Mouse (Mus musculus): ENCODE measurements at regions not wholly inside any gene's neighbourhood (a gene's known extent, or its start where the extent isn't known, plus 50 kb on each side); places are given as distances from the start of the nearest gene placed in this dataset.
A peak's percentile ranks its signal among the peaks of the same experiment; 100 is the strongest.

DNA sequence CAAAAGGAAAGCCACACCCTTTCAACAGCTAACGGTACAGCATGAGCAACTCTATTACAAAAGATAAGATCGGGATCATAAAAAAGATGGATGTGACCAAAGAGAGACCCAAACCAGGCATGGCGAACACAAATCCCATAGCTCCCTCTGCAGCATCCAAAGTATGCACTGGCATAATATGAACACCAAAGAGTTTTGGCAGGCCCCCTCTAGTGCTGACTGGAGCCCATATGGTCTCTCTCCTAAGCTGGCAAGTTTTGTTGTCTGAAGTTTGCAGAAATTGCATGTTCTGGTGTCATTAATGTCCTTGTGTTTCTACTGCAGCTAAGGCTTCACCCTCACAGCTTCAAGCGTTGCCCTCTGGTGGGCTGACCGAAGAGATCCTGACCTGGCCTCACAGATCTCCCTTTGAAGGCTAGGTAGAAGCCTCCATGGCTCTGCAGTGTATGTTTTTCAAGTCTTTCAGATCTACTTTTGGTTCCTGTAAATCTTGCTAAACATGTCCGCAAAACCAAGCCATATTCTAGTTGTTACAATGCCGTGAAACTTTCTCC, 75.7 kb upstream of the Bcl2l14 start:
- WGBS, result 94% methylated on average over 7 of the region's 7 CpGs
- Histone ChIP-seq H3K27ac (ENCODE audit: low read depth, low read length) (no peak overlapping the region), H3K4me1 (ENCODE audit: insufficient read depth, low read length) (no peaks in the 10 kb centered on the region), H3K27me3 (ENCODE audit: insufficient read depth, low read length) (no peaks in the 10 kb centered on the region), H3K9me3 (ENCODE audit: low read length) (no peaks in the 10 kb centered on the region), H3K4me2 (ENCODE audit: low read depth, low read length, poor library complexity, severe bottlenecking) (no peak overlapping the region), H3K4me3 (ENCODE audit: low read depth, low read length) (no peak overlapping the region), H3K36me3 (ENCODE audit: insufficient read depth, low read length) (no peaks in the 10 kb centered on the region), H3K9ac (replicated peaks; ENCODE audit: low read length, poor library complexity, severe bottlenecking) (no peak overlapping the region)
- DNase-seq (ENCODE audit: low spot score), result no peak
- TF ChIP-seq CTCF (IDR thresholded peaks at IDR 0.05), result peak; percentile 18; the same call in 1 of the 2 replicates
- no peak for ATAC-seq (ENCODE audit: low FRiP score)

GRCm38 (mm10) chr6:134324001-134324400, 72.1 kb upstream of the Bcl2l14 start:
- H3K4me1 ChIP-seq (ENCODE audit: insufficient read depth, low read length), result no peaks in the 10 kb centered on the region
- no peaks in the 10 kb centered on the region for H3K9me3 ChIP-seq (ENCODE audit: low read length)
- ATAC-seq (ENCODE audit: low FRiP score), result no peak
- no peak overlapping the region for H3K4me3 ChIP-seq (ENCODE audit: low read depth, low read length)
- H3K27me3 ChIP-seq (ENCODE audit: insufficient read depth, low read length), result no peaks in the 10 kb centered on the region
- WGBS, result 82% methylated on average over 3 of the region's 3 CpGs
- TF ChIP-seq CTCF (IDR thresholded peaks at IDR 0.05), result no peak
- H3K4me2 ChIP-seq (ENCODE audit: low read depth, low read length, poor library complexity, severe bottlenecking), result no peak overlapping the region
- H3K9ac ChIP-seq (replicated peaks; ENCODE audit: low read length, poor library complexity, severe bottlenecking), result no peak overlapping the region
- H3K27ac ChIP-seq (ENCODE audit: low read depth, low read length), result no peak overlapping the region
- no peak for DNase-seq (ENCODE audit: low spot score)
- no peaks in the 10 kb centered on the region for H3K36me3 ChIP-seq (ENCODE audit: insufficient read depth, low read length)

- H3K4me1 ChIP-seq (ENCODE audit: insufficient read depth, low read length), result no peaks in the 10 kb centered on the region
- H3K27ac ChIP-seq (ENCODE audit: low read depth, low read length), result no peak overlapping the region
- H3K9ac ChIP-seq (replicated peaks; ENCODE audit: low read length, poor library complexity, severe bottlenecking), result no peak overlapping the region
- DNase-seq (ENCODE audit: low spot score), result no peak
- no peak for TF ChIP-seq CTCF (IDR thresholded peaks at IDR 0.05)
- WGBS, result 95% methylated on average over 4 of the region's 4 CpGs
- no peak overlapping the region for H3K4me3 ChIP-seq (ENCODE audit: low read depth, low read length)
- ATAC-seq (ENCODE audit: low FRiP score), result no peak
- H3K9me3 ChIP-seq (ENCODE audit: low read length), result no peaks in the 10 kb centered on the region
- H3K36me3 ChIP-seq (ENCODE audit: insufficient read depth, low read length), result no peaks in the 10 kb centered on the region
- no peak overlapping the region for H3K4me2 ChIP-seq (ENCODE audit: low read depth, low read length, poor library complexity, severe bottlenecking)
- H3K27me3 ChIP-seq (ENCODE audit: insufficient read depth, low read length), result no peaks in the 10 kb centered on the region
Measured at GRCm38 (mm10) chr6:134325564-134325963, 70.6 kb upstream of the Bcl2l14 start.

DNA sequence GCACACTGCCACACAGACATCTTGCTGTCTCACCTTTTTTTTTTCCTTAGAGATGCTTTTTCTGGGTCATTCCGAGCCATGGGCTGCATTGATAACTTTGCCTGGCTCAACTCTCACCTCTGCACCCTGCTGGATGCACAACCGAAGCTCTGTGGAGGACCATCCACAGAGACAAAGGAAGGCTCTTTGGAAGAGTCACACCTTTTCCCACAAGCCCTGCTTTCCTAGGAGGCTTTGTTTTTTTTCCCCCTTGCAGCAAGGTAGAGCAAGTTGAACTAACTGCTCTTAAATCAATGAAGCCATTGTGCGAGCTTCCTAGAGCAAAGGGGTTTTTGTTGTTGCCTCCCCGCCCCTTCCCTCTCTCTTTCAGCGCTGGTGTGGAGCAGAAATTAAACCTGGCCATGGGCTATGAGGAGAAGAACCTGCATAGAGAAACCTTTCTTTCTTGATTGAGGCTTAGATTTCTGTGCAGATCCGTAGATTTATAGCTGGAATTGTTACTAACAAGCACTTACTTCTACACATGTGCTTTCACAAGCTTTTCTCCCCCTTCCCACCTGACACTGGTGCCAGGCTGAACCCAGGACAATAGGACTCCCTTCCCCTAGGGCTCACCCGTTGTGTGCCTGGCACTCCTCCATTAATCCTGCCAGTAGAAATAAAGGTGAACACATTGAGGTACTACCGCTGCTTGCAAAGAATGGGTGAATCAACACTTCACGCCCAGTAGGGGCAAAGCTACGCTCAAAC, 66.4 kb upstream of the Bcl2l14 start:
- no peak overlapping the region for H3K4me2 ChIP-seq (ENCODE audit: low read depth, low read length, poor library complexity, severe bottlenecking)

GRCm38 (mm10) chr6:134330300-134330640, 65.8 kb upstream of the Bcl2l14 start:
- no peaks in the 10 kb centered on the region for H3K4me1 ChIP-seq (ENCODE audit: insufficient read depth, low read length)
- H3K9ac ChIP-seq (replicated peaks; ENCODE audit: low read length, poor library complexity, severe bottlenecking), result no peak overlapping the region
- DNase-seq (ENCODE audit: low spot score), result no peak
- H3K36me3 ChIP-seq (ENCODE audit: insufficient read depth, low read length), result no peaks in the 10 kb centered on the region
- no peaks in the 10 kb centered on the region for H3K9me3 ChIP-seq (ENCODE audit: low read length)
- no peak overlapping the region for H3K27ac ChIP-seq (ENCODE audit: low read depth, low read length)
- H3K27me3 ChIP-seq (ENCODE audit: insufficient read depth, low read length), result no peaks in the 10 kb centered on the region
- no peak for TF ChIP-seq CTCF (IDR thresholded peaks at IDR 0.05)
- WGBS, result 93% methylated on average over 4 of the region's 4 CpGs
- no peak overlapping the region for H3K4me3 ChIP-seq (ENCODE audit: low read depth, low read length)
- no peak for ATAC-seq (ENCODE audit: low FRiP score)
- no peak overlapping the region for H3K4me2 ChIP-seq (ENCODE audit: low read depth, low read length, poor library complexity, severe bottlenecking)

More for the DNA sequence above, 66.4 kb upstream of the Bcl2l14 start:
- Histone ChIP-seq H3K9me3 (ENCODE audit: low read length) (no peaks in the 10 kb centered on the region), H3K9ac (replicated peaks; ENCODE audit: low read length, poor library complexity, severe bottlenecking) (no peak overlapping the region), H3K4me3 (ENCODE audit: low read depth, low read length) (no peak overlapping the region), H3K4me1 (ENCODE audit: insufficient read depth, low read length) (no peaks in the 10 kb centered on the region), H3K27ac (ENCODE audit: low read depth, low read length) (no peak overlapping the region), H3K27me3 (ENCODE audit: insufficient read depth, low read length) (no peaks in the 10 kb centered on the region), H3K36me3 (ENCODE audit: insufficient read depth, low read length) (no peaks in the 10 kb centered on the region)
- ATAC-seq (ENCODE audit: low FRiP score), result no peak
- no peak for TF ChIP-seq CTCF (IDR thresholded peaks at IDR 0.05)
- no peak for DNase-seq (ENCODE audit: low spot score)
- 62% methylated on average over 10 of the region's 10 CpGs for WGBS

GRCm38 (mm10) chr6:134332718-134333432, 63.2 kb upstream of the Bcl2l14 start:
- H3K27ac ChIP-seq (ENCODE audit: low read depth, low read length), result no peak overlapping the region
- TF ChIP-seq CTCF (IDR thresholded peaks at IDR 0.05), result no peak
- H3K36me3 ChIP-seq (ENCODE audit: insufficient read depth, low read length), result no peaks in the 10 kb centered on the region
- no peaks in the 10 kb centered on the region for H3K27me3 ChIP-seq (ENCODE audit: insufficient read depth, low read length)
- no peak overlapping the region for H3K4me2 ChIP-seq (ENCODE audit: low read depth, low read length, poor library complexity, severe bottlenecking)
- H3K4me1 ChIP-seq (ENCODE audit: insufficient read depth, low read length), result no peaks in the 10 kb centered on the region
- no peak for ATAC-seq (ENCODE audit: low FRiP score)
- no peak overlapping the region for H3K9ac ChIP-seq (replicated peaks; ENCODE audit: low read length, poor library complexity, severe bottlenecking)
- H3K9me3 ChIP-seq (ENCODE audit: low read length), result no peaks in the 10 kb centered on the region
- WGBS, result 85% methylated on average over 15 of the region's 15 CpGs
- H3K4me3 ChIP-seq (ENCODE audit: low read depth, low read length), result no peak overlapping the region
- no peak for DNase-seq (ENCODE audit: low spot score)
